Mouse (Mus musculus): ENCODE results near the gene Gucy2c.

DNA sequence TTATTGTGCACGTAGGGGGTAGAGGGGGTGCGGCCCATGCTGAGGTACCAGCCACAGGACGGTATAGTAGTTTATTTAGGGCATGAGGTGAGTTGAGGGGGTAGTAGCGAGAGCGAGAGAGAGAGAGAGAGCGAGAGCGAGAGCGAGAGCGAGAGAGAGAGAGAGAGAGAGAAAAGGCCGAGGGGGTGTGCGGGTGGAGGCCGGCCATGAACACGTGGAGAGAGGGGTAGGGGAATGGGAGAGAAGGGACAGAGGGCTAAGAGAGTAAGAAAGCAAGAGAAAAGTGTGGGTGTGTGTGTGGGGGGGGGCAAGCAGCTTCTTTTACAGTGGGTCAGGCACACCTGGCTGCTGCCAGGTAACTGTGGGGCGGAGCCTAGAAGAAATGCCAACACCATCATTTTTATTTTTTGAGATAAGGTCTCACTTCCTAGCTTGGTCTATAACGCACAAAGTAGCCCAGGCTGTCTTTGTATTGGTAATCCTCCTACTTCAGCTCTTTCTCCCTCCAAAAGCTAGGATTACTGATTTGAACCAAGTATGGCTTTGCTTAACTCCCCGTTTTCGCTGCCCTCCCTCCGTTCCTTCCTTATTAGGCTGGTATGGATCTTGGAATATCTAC, 25.9 kb upstream of the Gucy2c start:
- TF ChIP-seq GATA1 (IDR thresholded peaks at IDR 0.05; ENCODE audit: borderline replicate concordance, low read length) (no peak), FLI1 (IDR thresholded peaks at IDR 0.05; ENCODE audit: low read length) (no peak)

All from megakaryocyte, embryonic 14.5 days (primary cell).